Mouse (Mus musculus): Measurements from ENCODE around the gene Pbp2.

Pbp2 gene

DNA sequence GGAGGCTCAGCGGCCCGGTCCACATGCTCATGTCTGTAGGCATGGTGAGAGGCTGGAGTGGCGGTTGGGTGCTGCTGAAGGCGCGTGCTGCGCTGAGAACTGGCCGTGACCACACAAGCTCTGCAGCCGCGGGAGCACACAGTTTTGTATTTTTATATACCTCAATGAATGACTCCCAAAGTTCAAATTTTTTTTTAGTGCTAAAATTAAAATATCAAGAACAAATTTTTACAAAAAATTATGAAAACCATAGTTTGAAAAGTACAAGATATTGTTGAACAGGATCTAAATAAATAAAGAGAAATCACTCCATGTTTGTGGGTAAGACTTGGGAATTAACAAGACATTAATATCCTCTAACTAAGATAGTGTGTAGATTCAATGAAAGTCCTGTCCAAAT is at the start of gene Pbp2:
TSS of gene Pbp2 (minus strand) at position 101 of the 400 bp plus-strand sequence.
- no peak for DNase-seq (ENCODE audit: low spot score)

DNA sequence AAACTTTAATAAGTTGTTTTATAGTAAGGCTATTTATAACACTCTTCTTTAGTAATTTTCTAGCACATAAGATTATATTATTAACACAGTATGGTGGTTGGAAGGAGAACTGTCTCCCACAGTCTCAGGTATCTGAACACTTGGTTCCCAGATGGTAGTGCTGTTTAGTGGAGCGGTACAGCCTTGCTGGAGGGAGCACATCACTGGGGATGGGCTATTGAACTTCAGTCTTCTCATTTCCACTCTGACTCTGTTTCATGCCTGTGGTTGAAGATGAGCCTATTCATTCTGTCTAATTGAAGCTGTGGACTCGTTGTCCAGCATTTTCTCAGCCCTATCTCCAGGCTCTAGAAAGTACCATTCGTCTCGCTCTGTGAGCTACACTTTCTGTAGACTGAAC is 44.7 kb upstream of the Pbp2 start:
- DNase-seq (ENCODE audit: low spot score) = no peak

DNA sequence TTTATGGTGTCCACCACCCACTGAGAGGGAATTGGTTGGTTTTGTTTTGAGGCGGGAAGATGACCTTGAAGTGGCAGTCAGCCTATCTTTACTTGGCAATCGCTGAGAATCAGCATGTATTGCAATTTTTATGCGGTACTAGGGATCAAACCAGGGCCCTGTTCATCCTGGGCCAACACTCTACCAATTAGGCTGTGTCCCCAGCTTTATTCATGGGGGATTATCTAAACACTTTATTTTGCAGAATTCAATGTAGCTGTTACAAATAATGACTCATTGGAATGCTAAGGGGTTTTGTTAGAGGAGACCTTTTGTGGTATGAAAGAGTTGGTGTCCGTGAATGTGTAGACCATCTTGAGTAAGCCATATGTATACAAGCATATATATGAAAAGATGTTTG is 42.3 kb upstream of the Pbp2 start:
- DNase-seq (ENCODE audit: low spot score) = no peak

DNA sequence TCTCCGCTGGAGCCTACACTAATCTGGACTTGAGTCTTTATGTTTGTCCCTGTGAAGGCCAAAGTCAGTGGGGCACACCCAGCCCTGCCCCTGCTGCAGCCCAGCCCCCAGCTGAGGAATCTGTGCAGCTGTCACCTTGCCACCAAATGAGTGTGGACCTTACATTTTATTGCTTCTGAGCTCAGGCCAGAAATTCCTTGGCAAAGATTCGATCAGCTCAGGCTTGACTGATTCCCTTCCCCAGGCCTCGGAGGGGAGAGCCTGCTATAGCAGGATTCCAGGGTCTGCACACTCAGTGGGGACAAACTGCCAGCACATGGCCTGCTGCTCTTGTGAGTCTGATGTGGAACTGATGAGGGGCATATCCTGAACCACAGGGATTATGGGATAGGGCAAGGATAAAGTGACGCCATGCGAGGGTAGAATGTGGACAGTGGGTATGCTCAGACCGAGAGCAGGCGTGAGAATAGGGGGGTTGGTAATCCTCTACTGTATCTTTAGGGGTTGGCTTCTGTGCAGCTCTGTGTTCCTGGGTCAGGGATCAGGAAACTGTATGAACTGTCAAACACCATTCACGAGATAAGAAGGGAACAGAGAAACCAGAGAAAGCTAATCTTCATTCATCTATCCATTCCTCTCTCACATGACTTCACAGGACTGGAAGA is 41.6 kb upstream of the Pbp2 start:
- DNase-seq (ENCODE audit: low spot score) = no peak

DNA sequence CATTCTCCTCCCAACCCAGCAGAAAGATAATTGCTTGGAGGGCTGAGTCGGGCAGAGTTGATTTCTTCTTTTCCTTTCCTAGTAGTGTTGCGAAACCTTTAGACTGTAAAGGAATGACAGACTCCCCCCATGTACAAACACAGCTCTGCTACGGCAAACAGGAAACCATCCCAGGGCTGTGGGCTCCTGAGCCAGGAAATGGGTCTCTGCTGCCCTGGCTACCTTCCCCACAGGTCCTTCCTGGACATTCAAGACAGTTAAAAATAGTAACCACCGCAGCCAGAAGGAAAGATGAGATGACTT is 30.8 kb upstream of the Pbp2 start:
- DNase-seq (ENCODE audit: low spot score) = no peak

DNA sequence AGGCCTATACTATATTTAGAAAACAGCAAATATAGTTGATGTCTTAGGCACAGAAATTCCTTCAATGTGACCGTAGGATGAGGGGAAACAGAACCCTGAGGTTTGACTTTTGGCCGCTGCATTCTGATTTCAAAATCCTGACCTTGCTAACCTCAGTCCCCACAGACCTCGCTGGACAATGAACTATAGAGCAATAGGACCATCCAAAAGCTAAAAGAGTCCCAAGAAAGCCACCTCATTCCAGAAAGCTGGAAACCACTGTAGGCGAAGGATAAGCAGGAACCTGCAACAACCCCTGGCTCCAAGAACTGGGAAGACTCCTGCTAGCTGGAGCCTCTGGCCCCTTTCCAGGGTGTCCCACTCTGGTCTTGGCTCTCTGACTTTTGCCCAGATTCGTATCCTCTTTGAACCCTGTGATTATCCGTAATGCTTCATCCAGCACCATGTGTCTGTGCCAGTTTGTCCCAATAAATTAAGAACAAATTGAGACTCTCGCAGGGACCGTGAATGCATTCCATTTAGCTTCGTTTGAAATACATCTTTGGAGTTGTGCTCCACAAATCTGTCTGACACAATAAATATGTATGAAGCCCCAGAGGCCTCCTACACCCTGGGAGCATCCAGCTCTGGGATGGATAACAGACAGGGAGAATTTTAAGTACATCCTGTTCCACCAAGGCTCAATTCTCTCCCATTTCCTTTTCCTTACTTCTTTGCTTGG is 30.3 kb upstream of the Pbp2 start:
- no peak for DNase-seq (ENCODE audit: low spot score)

DNA sequence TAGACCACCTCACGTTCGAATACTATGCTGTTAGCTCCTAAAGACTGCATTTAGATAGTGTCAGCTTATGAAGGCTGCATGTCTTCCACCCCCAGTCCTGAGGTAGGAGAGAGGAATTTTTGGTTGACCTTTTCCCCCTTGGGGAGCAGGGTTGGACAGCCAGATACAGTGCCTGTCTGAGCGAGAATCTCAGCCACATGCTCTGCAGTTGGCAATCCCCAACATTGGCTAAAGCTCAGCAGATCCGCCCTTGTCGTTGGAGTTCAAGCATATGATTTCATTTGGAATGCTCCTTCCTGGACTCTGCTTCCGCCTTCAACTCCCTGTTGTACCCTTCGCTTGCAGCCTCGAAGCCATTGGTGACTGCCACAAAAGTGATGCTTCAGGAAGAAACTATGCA is 26.2 kb upstream of the Pbp2 start:
- no peak for DNase-seq (ENCODE audit: low spot score)

DNA sequence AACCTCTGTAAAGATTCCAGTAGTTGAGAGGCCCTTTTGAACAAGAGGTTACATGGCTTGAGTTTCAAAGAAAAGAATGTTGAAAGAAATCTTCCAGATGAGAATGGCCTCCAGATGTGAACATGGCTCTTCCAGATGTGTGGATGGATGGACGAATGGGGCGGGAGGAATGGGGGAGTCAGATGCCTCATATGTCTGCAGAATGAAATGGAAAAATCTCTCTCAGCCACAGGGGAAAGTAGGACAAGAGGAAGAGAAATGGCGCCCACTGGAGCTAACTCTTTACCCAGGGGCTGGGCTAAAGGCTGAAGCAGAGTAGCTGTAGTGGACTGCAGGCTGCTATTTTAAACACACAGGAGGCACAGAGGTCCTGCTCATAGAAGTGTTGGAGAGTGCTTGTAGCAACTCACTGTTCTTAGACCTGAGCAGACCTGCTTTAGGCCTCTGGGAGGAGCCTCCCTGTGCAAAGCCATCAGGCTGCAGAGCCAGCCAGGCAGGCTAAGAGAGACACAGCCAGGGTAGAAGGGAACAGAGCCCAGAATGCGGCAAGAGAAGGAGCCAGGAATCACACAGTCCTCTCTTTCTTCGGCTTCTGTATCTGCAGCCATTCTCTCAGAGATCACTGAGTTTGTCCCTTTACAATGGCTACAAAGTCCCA is 23.9 kb upstream of the Pbp2 start:
- no peak for DNase-seq (ENCODE audit: low spot score)

DNA sequence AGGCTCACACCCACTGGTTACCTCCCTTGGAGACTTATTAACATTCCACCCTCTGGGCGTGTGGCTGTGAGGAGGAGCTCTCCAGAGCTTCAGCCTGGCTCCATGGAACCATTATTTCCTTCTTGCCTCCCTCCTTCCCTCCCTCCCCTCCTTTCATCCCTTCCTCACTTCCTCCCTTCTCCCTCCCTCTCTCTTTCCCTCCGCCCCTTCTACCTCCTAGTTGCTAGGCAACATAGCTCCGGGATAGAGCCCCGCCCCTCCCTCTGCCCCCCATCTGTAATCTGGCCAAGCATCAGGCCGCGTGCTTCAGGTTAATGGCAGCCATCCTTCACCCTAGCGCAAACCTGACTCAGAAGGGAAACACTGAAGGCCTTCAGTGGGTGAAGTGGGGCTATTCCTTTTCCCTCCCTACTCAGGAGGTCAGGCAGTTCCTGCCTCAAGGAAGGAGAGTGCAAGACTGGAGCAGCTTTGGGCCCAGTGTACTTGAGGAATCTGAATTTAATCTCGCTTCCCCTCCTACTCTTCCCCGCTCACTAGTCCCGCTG is 22.6 kb upstream of the Pbp2 start:
- DNase-seq (ENCODE audit: low spot score) = peak; percentile 20

DNA sequence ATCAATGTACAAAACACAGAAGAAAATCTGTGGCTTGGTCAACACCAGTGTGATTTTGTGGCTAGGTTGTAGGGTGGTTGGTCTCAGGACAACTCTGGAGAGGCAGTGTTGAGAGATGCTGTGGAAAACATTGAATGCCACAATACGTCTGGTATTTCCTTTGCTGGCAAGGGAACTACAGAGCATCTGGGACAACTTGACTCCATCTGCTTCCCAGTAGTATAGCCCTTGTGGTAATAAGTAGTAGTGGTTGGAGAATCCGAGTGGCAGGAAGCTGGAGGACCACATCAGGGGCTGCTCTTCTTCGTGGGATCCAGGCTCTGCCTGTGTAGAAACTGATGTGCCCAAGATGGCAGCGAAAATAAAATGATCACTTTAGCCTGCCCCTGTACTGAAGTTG is 21.7 kb upstream of the Pbp2 start:
- no peak for DNase-seq (ENCODE audit: low spot score)

DNA sequence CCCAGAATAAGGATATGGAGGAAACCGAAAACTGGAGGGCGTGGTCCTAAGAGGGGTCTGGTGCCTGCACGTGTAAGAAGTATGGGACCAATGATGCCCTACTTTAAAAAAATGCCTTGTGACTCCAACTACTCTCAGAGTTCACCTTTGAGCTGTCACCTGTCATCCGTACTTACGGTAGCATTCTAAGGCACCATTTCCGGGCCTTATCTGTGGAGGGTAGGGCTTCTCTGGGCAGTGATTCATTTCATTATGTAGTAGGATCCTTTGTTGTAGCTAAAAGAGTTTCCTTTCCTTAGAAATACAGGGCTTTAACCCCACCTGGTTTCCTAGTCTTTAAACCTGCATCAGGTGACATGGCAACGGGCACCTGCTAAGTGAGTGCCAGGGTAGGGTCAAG is 16.6 kb upstream of the Pbp2 start:
- DNase-seq (ENCODE audit: low spot score) = no peak

DNA sequence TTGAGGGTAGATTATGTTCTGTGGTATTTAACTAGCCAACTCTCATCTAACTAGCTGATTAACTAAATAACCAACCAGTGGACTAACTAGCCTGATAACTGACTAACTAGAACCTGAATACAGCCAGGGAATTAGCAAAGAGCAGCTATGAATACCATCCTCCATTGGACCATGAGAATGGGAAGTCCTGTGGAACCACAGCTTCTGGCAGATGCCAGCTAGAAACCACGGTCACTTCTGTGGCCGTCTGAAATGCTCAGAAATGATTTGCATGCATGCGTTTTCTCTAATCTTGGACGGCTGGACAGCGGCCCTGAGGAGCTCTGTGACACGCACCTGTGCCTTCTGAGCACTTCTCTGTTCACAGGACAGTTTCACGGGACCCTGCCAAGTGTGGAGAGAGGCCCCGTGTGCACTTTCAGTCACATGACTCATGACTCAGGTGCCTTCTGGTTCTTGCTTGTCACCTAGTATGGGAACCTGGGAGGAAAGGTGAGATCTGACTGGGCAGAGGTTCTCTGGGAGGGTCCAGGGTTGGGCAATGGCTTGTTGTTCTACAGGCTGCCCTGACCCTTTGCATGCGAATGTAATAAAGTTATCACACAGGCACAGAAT is 14.6 kb upstream of the Pbp2 start:
- DNase-seq (ENCODE audit: low spot score) = no peak

DNA sequence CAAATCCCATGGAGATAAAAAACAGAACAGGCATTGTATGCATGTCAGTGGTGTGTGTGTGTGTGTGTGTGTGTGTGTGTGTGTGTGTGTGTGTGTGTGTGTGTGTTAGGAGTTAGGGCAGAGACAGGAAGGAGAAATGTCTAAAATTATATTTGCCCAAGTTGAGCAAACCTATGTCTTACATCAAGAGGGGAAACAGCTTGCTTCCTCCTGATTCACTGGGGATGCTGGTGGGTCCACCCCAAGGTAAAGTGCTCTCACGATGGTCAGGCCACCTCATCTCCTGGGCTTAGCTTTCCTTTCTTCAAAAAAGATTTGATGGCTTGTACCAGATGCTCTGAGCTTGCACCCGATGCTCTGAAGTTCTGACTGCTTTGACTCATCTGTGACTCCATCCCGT is 13.9 kb upstream of the Pbp2 start:
- DNase-seq (ENCODE audit: low spot score) = peak; percentile 20

DNA sequence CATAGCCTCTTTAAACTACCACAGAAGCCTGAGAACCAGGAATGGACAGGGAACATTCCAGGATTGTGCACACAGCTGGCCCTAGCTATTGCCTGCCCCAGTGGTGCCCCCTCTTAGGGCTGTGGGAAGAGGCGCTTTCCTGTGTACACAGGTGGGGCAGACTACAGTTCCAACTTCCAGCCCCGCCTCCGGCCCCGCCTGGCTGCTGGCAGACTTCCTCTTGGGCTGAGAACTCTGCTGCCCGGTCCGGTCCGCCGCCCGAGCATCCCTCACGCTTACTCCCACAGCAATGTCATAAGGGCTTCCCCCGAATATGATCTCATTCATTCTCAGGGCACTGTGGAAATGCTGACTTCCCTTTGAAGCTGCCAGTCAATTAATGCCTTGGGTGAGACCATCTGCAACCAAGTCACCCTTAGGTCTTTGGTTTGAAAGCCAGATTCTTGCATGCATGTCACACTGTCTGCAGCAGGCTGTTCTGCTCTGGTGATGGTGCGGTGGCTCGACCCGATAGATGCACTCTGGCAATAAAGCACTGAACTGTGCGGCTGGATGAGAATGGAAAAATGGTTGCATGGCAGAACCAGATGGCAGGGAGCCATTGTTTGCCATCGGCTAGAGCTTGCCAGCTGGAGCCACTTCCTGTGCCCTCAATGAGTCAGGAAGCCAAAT is 13.2 kb upstream of the Pbp2 start:
- DNase-seq (ENCODE audit: low spot score) = peak; percentile 76

DNA sequence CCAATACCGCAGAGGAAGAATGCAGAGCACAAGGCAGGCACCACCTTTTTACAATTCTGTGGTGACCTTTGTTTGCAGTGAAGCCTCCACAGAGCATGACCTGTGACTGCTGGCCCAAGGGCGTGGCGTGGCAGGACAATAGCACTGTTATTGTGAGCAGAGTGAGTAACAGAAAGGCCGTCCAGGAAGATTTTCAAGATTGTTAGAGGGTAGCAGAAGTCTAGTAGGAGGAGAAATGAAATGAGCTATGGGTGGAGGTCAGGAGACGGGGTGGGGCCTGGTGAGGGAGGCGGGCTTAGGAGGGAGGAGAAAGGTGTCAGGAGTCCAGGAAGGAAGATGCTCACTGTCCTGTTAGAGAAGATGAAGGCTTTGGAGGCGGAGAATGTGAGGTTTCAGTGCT is 12.5 kb upstream of the Pbp2 start:
- peak; percentile 69 for DNase-seq (ENCODE audit: low spot score)

DNA sequence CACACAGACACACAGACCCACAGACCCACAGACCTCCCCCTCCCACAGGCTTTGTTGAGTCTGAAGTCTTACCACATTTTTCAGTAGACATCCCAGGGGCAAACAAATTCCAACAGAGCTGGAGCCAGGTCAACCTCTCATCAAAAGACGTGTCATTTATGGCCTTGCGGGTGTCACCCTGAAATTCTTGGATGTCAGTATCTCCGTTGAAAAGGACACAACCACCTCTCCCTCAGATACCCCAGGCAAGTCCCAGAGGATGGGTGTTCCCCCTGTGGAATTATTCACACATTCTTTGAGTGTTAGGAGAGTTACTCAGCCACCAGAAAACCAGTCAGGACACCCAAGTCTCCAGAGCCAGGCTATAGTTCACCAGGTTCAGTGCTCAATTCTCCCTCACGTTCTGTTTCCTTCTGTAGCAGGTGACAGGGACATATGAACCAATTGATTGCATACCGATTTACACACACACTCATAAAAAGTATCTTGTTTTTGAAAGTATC is 9.3 kb upstream of the Pbp2 start:
- no peak for DNase-seq (ENCODE audit: low spot score)

DNA sequence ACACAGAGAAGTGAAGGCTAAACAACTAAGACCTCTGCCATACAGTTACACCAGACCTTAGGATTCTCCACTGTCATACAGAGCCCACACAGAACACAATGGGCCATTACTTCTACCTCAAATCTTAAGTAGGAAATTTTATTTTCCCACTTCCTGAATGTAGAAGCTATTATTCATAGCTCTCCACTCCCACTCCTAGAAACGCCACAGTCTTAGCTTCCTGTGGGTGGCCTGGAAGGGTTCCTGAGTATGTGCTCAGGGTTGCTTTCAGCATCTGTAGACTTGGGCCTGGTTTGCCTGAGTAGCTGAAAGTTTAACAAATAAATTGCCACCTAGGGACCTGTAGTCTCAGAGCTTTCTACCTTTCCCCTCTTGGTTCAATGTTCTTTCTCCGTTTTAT is 5.9 kb upstream of the Pbp2 start:
- DNase-seq (ENCODE audit: low spot score) = no peak

DNA sequence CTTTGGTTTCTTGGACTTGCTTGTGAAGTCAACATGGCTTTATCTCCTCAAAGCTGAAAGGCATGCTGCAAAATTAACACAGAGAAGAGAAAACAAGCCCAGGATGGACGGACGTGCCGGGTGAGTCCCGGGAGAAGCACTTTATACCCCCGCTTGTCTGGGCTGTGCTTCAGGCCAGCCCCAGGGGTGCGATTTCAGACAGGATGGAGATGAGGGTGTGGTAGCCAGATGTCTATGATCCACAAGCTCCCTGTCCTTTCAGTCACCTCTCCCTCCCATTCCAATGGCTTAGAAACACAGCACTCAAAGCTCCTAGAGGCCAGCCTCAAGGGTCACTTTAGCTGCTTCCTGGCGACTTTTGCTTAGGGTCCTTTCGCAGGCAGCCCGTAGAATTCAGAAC is 3.8 kb upstream of the Pbp2 start:
- no peak for DNase-seq (ENCODE audit: low spot score)

DNA sequence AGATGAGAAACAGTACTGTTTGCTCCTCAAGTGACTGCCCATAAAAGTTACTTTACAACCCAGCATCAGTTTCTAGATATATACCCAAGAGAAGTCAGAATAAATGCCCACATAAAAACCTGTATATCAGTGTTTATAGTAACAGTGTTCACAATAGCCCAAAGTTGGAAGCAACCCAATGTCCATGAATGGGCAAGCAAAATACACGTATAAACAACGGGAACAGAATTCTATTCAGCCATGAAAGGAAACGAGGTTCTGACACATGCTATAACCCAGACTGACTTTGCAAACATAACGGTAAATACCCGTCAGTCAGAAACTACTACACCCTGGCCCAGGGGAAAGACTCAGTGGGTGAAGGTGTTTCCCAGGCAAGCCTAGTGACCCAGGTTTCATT is 1.8 kb upstream of the Pbp2 start:
- DNase-seq (ENCODE audit: low spot score) = no peak

DNA sequence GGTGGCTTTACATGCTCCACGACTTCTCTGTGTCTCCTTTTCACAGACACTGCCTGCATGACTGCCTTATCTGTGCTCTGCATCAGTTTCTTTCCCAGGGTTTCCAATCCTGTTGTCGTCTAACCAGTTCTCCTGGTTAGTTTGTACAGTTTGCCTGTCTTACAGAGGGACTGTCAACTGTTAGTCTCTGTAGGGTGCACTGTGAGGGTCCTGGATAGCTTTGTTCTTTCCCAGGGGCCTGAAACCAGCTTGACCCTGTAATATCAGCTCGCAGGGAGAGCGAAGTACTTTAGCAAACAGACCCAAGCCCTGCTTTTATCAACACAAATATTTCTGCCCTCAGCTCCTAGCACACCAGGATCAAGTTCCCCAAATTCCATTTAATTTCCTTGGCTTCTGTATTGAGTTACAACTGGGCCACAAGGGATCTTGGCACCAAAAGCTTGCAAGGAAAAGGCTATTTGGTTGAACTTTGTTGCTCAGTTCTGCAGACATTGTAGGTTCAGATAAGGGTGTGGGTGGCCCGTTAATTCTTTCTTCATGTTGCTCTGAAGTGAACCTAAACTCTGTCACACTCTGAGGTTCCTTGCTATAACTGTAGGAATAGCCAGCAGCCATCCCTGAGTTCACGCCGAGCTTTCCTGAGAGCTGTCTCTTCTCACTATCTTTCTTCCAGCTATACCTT is 5.5 kb downstream of the Pbp2 start:
- no peak for DNase-seq (ENCODE audit: low spot score)

DNA sequence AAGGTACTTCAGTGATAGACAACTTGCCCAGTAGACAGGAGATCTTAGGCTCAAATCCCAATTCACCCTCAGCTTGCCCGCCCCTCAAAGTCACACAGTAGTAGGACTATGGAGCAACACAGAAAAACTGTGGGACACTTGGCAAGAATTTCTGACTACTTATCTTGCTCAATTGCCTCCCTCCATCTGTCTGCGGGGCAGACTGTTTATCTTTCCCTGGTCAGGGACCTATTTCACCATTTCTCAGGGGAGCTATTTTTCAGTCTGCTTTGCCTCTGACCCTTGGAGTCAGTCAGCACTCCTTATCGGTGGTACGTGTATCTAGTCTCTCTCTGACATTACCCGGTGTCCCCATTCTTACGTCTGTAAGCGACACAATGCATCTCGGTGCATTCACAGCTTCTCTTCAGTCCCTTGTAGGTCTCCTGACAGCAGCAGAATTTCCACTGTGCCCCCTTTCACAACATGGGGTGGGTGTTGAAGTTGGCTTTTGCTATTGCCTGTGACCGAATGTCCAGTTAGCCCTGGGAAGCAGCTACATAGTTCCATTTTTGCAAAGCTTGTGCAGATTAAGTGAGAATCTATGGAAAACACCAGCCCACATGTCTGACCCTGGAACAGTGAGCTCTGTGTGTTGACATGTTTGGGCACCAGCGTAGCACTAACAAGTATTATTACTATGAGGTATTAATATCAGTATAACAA is 7.6 kb downstream of the Pbp2 start:
- DNase-seq (ENCODE audit: low spot score) = no peak
